Mouse (Mus musculus): ENCODE measurements around the gene Opn1mw.
A peak's percentile ranks its signal among the peaks of the same experiment; 100 is the strongest.
"Not testable (repeated sequence)": the region's sequence is repeated elsewhere in the genome, so short reads cannot be mapped to it uniquely, and the experiment has no call there.

Gene Opn1mw

GRCm38 (mm10) chrX:74127164-74127563, at the start of gene Opn1mw:
Opn1mw (plus strand) TSS chrX:74127464.
- DNase-seq (ENCODE audit: low read depth, low spot score) = no peak

- peak; percentile 68 for DNase-seq (ENCODE audit: low read depth, low spot score)
Measured at GRCm38 (mm10) chrX:74084276-74084837, 42.9 kb upstream of the Opn1mw start.

- DNase-seq (ENCODE audit: low read depth, low spot score) = peak; percentile 96
Measured at GRCm38 (mm10) chrX:74084946-74085498, 42.2 kb upstream of the Opn1mw start.

GRCm38 (mm10) chrX:74085601-74086038, 41.6 kb upstream of the Opn1mw start:
- peak; percentile 99 for DNase-seq (ENCODE audit: low read depth, low spot score)

- no peak for DNase-seq (ENCODE audit: low read depth, low spot score)
Measured at GRCm38 (mm10) chrX:74095130-74095529, 32.1 kb upstream of the Opn1mw start.

GRCm38 (mm10) chrX:74103457-74104188, 23.6 kb upstream of the Opn1mw start:
- peak; percentile 46 for DNase-seq (ENCODE audit: low read depth, low spot score)

- no peak for DNase-seq (ENCODE audit: low read depth, low spot score)
Measured at GRCm38 (mm10) chrX:74105916-74106315, 21.3 kb upstream of the Opn1mw start.

GRCm38 (mm10) chrX:74108747-74109146, 18.5 kb upstream of the Opn1mw start:
- DNase-seq (ENCODE audit: low read depth, low spot score) = peak; percentile 19

- DNase-seq (ENCODE audit: low read depth, low spot score) = no peak
Measured at GRCm38 (mm10) chrX:74114036-74114435, 13.2 kb upstream of the Opn1mw start.

GRCm38 (mm10) chrX:74115511-74115910, 11.8 kb upstream of the Opn1mw start:
- peak; percentile 85 for DNase-seq (ENCODE audit: low read depth, low spot score)

GRCm38 (mm10) chrX:74124975-74125374, 2.3 kb upstream of the Opn1mw start:
- no peak for DNase-seq (ENCODE audit: low read depth, low spot score)

- not testable (repeated sequence) for DNase-seq (ENCODE audit: low read depth, low spot score)
Measured at GRCm38 (mm10) chrX:74135263-74135662, 8.0 kb downstream of the Opn1mw start, which contains the start of gene Mecp2. Mecp2 (minus strand) TSS chrX:74135363.

GRCm38 (mm10) chrX:74167738-74168137, 40.5 kb downstream of the Opn1mw start, which contains the start of gene Tex28:
Tex28 (minus strand) TSS chrX:74167838.
- no peak for DNase-seq (ENCODE audit: low read depth, low spot score)

- no peak for DNase-seq (ENCODE audit: low read depth, low spot score)
Measured at GRCm38 (mm10) chrX:74176959-74177358, 49.7 kb downstream of the Opn1mw start, which contains the start of gene Tktl1. Tktl1 (plus strand) TSS chrX:74177259.
